Mouse (Mus musculus) layer of hippocampus, adult 18-20 months (tissue): ENCODE results near the gene Gzme. TPM values are rescaled to one million over a fixed set of nuclear protein-coding genes. Genes with fewer than 3 reads are reported as not detected.
A peak's percentile ranks its signal among the peaks of the same experiment; 100 is the strongest.
"Not testable (repeated sequence)": the region's sequence is repeated elsewhere in the genome, so short reads cannot be mapped to it uniquely, and the experiment has no call there.

Experiments
- DNase-seq, 2 experiments: peaks; one replicate each; pipeline ENCODE4 v3.0.0; 2022; ENCODE audit warnings: low spot score in 2 of 2
- long read RNA-seq: library from polyadenylated mRNA; stranded (forward); transcript quantifications from one replicate; pipeline ENCODE4 v2.0.0, GENCODE M21; 2021
- total RNA-seq, 2 experiments: library from RNA; stranded (reverse); gene quantifications; 2 replicates each; pipeline ENCODE4 v1.2.3; 2021

The Gzme gene
- not detected for total RNA-seq
- long read RNA-seq: 0 reads

GRCm38 (mm10) chr14:56120525-56120924, at the start of gene Gzme:
Gzme (minus strand) TSS chr14:56120625.
- no peak for DNase-seq

DNA sequence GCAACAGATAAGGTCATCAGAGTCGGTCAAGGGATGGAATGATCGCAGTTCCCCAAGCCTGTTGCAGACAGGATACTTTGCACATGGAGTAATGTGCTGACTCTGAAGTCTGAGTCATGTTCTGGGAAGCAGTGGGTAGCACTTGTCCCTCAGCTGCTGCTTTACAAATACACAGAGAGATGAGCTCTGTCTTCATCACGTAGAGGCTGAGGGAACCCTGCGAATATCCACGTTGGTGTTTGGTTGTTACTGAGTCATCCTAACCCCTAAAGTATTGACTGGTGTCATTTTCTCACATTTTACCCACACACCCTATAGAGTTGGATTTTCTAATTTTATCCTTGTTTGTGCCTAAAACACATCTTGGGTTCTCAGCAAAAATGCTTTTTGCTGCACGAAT, 47.6 kb upstream of the Gzme start:
- DNase-seq: peak in 1 of 2 experiments; percentile 53

- DNase-seq: no peak
Measured at GRCm38 (mm10) chr14:56162109-56162508, 41.7 kb upstream of the Gzme start.

- DNase-seq: not testable (repeated sequence)
Measured at GRCm38 (mm10) chr14:56159479-56159878, 39.1 kb upstream of the Gzme start, which contains the start of gene Gzmg. Gzmg (minus strand) TSS chr14:56159579.

- DNase-seq: no peak
Measured at GRCm38 (mm10) chr14:56155340-56155739, 34.9 kb upstream of the Gzme start.

DNA sequence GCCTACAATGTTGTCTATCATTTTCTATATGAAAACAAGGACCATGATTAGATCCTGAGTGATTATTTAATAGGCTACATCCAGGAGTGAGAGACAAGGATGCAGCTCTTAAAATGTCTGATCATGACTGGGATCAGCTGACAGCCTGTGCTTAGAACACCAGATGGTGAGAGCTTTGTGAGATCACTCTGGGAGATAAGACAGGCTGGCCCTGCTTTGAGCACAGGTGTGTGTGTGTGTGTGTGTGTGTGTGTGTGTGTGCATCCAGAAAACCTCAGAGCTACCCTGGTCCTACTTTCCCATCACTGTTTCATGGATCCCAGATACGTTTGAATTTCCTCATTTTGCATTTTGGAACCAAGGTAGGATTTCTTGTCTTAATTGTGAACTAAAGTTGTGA, 13.2 kb upstream of the Gzme start:
- peak in 1 of 2 experiments; percentile 6 for DNase-seq

DNA sequence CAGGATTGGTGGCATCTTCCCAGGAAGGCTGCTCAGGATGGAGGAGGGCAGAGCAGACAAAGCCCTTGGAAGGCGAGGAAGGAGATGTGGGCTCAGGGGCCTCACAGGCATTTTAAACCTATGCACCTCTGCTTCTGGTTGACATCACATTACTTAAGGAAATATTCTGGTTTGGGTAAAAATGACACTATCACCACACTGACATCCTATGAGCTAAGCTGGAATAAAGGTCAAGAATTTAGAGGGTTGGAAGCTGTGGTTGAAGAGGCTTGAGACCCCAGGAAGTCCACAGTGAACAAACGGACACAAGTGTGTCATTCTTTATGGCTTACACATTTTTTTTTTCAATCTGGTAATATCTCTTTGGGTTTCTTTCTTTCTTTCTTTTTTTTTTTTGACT, 12.1 kb upstream of the Gzme start, which contains the start of gene Gzmd:
Gene Gzmd, minus strand, starts transcription at position 101 of the 400 bp plus-strand sequence.
- not testable (repeated sequence) for DNase-seq

DNA sequence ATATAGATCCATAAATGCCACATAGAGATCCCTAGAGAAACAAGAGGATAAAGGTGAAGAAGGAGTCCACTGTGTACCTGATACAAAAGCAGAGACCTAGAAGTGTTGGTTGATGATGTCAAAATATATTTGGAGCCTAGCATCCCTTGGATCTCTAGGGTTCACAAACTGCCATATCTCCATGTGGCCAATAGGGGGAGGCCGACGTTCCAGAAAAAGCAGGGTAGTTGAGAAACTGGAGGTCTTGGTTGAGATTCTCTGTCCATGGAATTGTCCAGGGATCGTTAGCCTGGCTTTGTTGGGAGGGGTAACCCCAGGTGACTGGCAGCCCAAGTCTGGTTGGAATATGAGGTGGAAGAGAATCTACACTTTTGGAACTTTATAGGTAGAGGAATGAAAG, 7.9 kb upstream of the Gzme start:
- no peak for DNase-seq

GRCm38 (mm10) chr14:56123516-56123915, 3.1 kb upstream of the Gzme start:
- no peak for DNase-seq

- DNase-seq: not testable (repeated sequence)
Measured at GRCm38 (mm10) chr14:56115531-56116310, 4.7 kb downstream of the Gzme start.

GRCm38 (mm10) chr14:56105447-56106180, 14.8 kb downstream of the Gzme start:
- DNase-seq: peak in 1 of 2 experiments; percentile 19

DNA sequence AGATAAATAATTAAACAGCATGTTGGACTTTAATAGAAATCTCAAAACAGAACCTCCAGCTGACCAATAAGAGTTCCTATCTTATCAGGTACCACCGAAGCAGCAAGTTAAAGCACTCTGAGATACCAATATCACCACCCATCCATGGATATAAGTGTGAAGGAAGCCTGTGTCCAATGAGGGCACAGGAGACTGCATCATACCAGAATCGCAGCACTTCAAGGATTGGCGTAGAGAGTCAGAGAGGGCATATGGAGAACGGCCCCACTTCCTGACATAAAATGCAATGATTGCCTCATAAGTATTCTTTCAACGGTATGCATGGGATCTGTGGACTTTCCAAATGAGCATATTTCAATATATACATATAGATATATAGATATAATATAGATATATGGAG, 15.4 kb downstream of the Gzme start:
- no peak for DNase-seq

- peak in 1 of 2 experiments; percentile 6 for DNase-seq
Measured at GRCm38 (mm10) chr14:56103452-56103851, 17.0 kb downstream of the Gzme start.

DNA sequence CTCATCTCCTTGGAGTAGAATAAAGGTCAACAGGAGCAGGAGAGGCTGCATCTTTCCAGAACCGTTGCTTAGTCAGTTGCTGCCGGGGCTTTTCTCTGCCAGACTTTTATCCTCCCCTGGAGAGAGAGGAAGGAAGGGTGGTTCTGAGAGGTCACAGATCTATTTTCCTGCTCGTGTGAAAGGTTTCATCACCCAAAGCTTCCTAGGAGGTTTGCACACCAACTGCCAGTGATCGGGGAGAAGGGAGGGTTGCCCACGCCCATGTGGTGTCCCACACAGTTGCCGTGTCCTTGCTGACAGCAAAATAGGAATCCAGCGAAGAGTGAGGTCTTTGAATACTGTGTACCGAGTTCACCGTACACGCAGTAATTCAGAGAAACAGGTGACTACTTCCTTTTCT, 18.0 kb downstream of the Gzme start, which contains the start of gene Ctsg:
Gene Ctsg, minus strand, starts transcription at position 189 of the 400 bp plus-strand sequence.
- DNase-seq: no peak

DNA sequence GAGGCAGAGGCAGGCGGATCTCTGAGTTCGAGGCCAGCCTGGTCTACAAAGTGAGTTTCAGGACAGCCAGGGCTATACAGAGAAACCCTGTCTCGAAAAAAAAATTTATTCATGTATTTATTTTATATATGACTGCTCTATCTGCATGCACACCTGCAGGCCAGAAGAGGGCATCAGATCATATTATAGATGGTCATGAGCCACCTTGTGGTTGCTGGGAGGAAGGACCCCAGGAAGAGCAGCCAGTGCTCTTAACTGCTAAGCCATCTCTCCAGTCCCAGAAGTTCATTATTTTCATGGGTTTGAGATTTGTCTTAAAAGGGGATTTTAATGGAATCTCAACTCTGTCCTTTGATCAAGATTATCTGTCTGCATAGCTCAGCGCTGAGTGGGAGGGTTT, 21.5 kb downstream of the Gzme start:
- DNase-seq: no peak

GRCm38 (mm10) chr14:56097597-56097996, 22.8 kb downstream of the Gzme start:
- no peak for DNase-seq

DNA sequence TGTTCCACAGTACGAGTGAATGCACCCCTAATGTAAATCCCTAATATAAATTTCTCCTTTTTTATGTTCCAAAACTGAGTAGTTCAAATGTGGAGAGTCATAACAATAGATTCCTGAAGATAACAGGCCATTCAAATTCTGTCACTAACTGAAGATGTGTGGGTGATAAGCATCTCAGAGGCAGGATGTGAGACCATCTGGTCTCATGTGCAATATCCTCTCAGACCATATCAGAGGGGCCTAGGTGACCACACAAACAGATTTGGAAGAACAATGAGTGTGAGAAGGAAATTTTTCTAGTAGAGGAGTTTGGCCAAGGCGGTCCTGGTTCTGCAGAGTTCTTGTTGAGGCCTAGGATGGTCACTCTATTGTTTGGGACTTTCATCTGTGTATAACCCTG, 27.1 kb downstream of the Gzme start:
- no peak for DNase-seq

- no peak for DNase-seq
Measured at GRCm38 (mm10) chr14:56086711-56087110, 33.7 kb downstream of the Gzme start.

DNA sequence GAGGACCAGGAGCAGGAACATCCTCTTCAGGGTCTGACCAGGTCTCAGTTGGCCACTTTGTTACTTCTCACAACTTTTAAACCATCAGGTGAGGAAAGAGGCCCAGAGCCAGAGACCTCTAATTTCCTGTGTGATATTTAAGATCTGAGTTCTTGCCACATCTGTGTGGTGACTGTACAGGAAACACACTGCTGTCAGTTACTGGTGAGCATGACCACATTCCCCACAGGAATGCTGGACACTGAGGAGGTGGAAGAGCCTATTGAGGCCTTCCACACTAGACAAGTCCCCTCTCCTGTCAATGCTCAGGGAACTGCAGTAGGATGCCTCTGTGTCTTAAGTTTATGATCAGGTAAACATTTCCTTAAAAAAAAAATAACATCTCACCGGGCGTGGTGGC, 35.3 kb downstream of the Gzme start, which contains the start of gene Mcpt8:
Gene Mcpt8, minus strand, starts transcription at position 107 of the 400 bp plus-strand sequence.
- no peak for DNase-seq

DNA sequence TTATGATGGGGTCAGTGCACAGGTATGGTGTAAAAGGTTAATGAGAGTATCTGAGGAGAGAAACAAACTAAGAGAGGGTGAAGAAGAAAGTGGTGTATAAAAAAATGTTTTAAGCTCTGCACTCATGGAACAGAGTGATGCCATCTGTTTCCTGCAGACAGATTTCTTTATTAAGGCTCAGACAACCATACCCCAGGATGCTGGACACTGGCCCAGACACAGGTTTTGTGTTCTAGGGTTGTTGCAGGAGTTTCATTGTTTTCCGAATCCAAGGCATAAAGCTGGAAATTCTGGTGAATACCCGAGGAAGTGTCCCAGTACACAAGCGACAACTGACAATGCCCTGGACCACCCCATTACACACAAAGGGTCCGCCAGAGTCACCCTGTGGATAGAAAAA, 38.4 kb downstream of the Gzme start:
- DNase-seq: peak in 1 of 2 experiments; percentile 10
